Mouse (Mus musculus) CD4-positive naive resting alpha-beta T cell, adult 57 days (primary cell): ENCODE data around the gene Hcst. TPM values are rescaled to one million over a fixed set of nuclear protein-coding genes. Genes with fewer than 3 reads are reported as not detected.

Experiments used
- total RNA-seq: library from RNA; stranded (reverse); gene quantifications from one replicate; pipeline ENCODE4 v1.2.4, GENCODE M21; 2023

Gene Hcst
- total RNA-seq = 153 TPM

GRCm38 (mm10) chr7:30419561-30420499 lies at the start of gene Hcst:
Gene Hcst, minus strand, starts transcription at chr7:30419854.

GRCm38 (mm10) chr7:30457629-30458330 lies 38.1 kb upstream of the Hcst start, which contains the start of the genes Kirrel2 and Nphs1:
Gene Kirrel2, minus strand, starts transcription at chr7:30457690.
Gene Nphs1, plus strand, starts transcription at chr7:30458315.

GRCm38 (mm10) chr7:30444971-30445751 lies 25.5 kb upstream of the Hcst start, which contains the start of gene Aplp1:
Gene Aplp1, minus strand, starts transcription at chr7:30445535.

GRCm38 (mm10) chr7:30421175-30421889 lies 1.7 kb upstream of the Hcst start, which contains the start of gene Nfkbid:
Gene Nfkbid, plus strand, starts transcription at chr7:30421732.

GRCm38 (mm10) chr7:30413596-30413995 lies 6.1 kb downstream of the Hcst start, which contains the start of gene Tyrobp:
Gene Tyrobp, plus strand, starts transcription at chr7:30413760.

Other genes with a start within 250 kb of the Hcst start
- gene Cox7a1, start 235.7 kb downstream of the Hcst start, total RNA-seq = not detected
- 145 TPM for gene Capns1, start 221.0 kb downstream of the Hcst start, total RNA-seq
- gene Polr2i, start 187.9 kb downstream of the Hcst start, total RNA-seq = 25.1 TPM
- gene Tbcb, start 187.6 kb downstream of the Hcst start, total RNA-seq = 15.5 TPM
- gene Ovol3, start 184.1 kb downstream of the Hcst start, total RNA-seq = not detected
- 1.6 TPM for gene Thap8, start 139.8 kb downstream of the Hcst start, total RNA-seq
- 6.8 TPM for gene Wdr62, start 139.4 kb downstream of the Hcst start, total RNA-seq
- gene Clip3, start 128.1 kb downstream of the Hcst start, total RNA-seq = 0.38 TPM
- gene Alkbh6, start 111.1 kb downstream of the Hcst start, total RNA-seq = 54.2 TPM
- gene Syne4, start 105.0 kb downstream of the Hcst start, total RNA-seq = 5.9 TPM
- 9.7 TPM for gene E130208F15Rik, start 98.1 kb downstream of the Hcst start, total RNA-seq
- gene Sdhaf1, start 96.0 kb downstream of the Hcst start, total RNA-seq = 14.8 TPM
- not detected for gene Lrfn3, start 57.1 kb downstream of the Hcst start, total RNA-seq
- gene Tyrobp, start 6.1 kb downstream of the Hcst start, total RNA-seq = 23.3 TPM
- gene Nfkbid, start 1.9 kb upstream of the Hcst start, total RNA-seq = 70.8 TPM
- 2.9 TPM for gene Aplp1, start 25.7 kb upstream of the Hcst start, total RNA-seq
- gene Kirrel2, start 37.8 kb upstream of the Hcst start, total RNA-seq = not detected
- gene Nphs1, start 38.5 kb upstream of the Hcst start, total RNA-seq = not detected
- gene Prodh2, start 73.8 kb upstream of the Hcst start, total RNA-seq = not detected
- gene Arhgap33, start 115.2 kb upstream of the Hcst start, total RNA-seq = 4.6 TPM
- gene Hspb6, start 132.3 kb upstream of the Hcst start, total RNA-seq = 3.4 TPM
- 13.1 TPM for gene Proser3, start 132.4 kb upstream of the Hcst start, total RNA-seq
- 46.5 TPM for gene Lin37, start 140.0 kb upstream of the Hcst start, total RNA-seq
- gene U2af1l4, start 143.4 kb upstream of the Hcst start, total RNA-seq = 83.1 TPM
- 23.5 TPM for gene Gm49396, start 143.5 kb upstream of the Hcst start, total RNA-seq
- gene Psenen, start 143.8 kb upstream of the Hcst start, total RNA-seq = 116 TPM
- 54.7 TPM for gene Igflr1, start 145.6 kb upstream of the Hcst start, total RNA-seq
- 115 TPM for gene Kmt2b, start 168.9 kb upstream of the Hcst start, total RNA-seq
- 0.59 TPM for gene Zbtb32, start 179.1 kb upstream of the Hcst start, total RNA-seq
- gene Upk1a, start 193.0 kb upstream of the Hcst start, total RNA-seq = 0.68 TPM
- 196 TPM for gene Cox6b1, start 206.3 kb upstream of the Hcst start, total RNA-seq
- gene Etv2, start 216.0 kb upstream of the Hcst start, total RNA-seq = not detected
- gene Rbm42, start 230.5 kb upstream of the Hcst start, total RNA-seq = 105 TPM
- 22.8 TPM for gene Haus5, start 245.1 kb upstream of the Hcst start, total RNA-seq